Mouse (Mus musculus) erythroblast, embryonic 14.5 days (primary cell): Measurements from ENCODE around the gene Ldhd. TPM values are rescaled to one million over a fixed set of nuclear protein-coding genes. Genes with fewer than 3 reads are reported as not detected.

ENCODE experiments used
- H3K27me3 ChIP-seq: 2 replicates; pipeline ENCODE4 v1.6.1; 2012; ENCODE audit warnings: inconsistent platforms; ENCODE audit not compliant: control insufficient read depth
- H3K36me3 ChIP-seq: 2 replicates; pipeline ENCODE4 v1.6.1; 2012; ENCODE audit warnings: mild to moderate bottlenecking, inconsistent platforms; ENCODE audit not compliant: control insufficient read depth
- H3K4me1 ChIP-seq: 2 replicates; pipeline ENCODE4 v1.6.1; 2012; ENCODE audit warnings: inconsistent platforms; ENCODE audit not compliant: control insufficient read depth
- H3K4me3 ChIP-seq: replicated peaks from 2 replicates; pipeline ENCODE3; 2012; ENCODE audit warnings: moderate library complexity, mild to moderate bottlenecking, inconsistent platforms
- H3K9me3 ChIP-seq: 2 replicates; pipeline ENCODE4 v1.6.1; 2012; ENCODE audit warnings: low read length, inconsistent platforms, mixed read lengths; ENCODE audit not compliant: control insufficient read depth
- GATA1 ChIP-seq: IDR thresholded peaks from 2 replicates; pipeline ENCODE4 v1.6.1; 2012; ENCODE audit warnings: low read length, inconsistent platforms, mixed read lengths
- TAL1 ChIP-seq: IDR thresholded peaks from 3 replicates; pipeline ENCODE4 v1.6.1; 2012; ENCODE audit warnings: low read length, inconsistent platforms, mixed read lengths
- polyA plus RNA-seq: library from polyadenylated mRNA; stranded (reverse); fragments of >175 nt; gene quantifications from 2 replicates; pipeline ENCODE4 v1.2.3, GENCODE M21; 2012

Gene Ldhd
- polyA plus RNA-seq, 1 experiment = not detected

DNA sequence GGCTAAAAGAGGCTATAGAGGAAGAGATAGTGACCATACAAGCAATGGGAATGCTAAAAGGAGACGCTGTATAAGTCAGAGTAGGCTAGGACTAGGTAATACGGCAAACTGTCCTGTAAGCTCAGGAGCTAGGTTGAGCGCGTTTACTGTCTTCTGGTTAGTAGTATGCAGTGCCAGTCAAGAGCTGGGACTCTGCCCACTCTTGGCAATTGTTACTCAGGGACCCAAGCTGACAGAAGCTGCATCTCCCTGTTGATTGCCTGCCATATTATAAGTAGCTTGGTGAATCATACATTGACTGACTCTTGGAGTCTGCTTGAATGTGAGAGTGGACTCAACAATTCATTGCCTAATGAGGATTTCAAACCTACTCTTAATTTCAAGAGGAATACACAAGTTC, 28.1 kb downstream of the Ldhd start:
- Histone ChIP-seq H3K4me1 (peaks cover 3% of the 10 kb centered on the region; the same call in 1 of the 2 replicates), H3K27me3 (no peaks in the 10 kb centered on the region), H3K36me3 (no peaks in the 10 kb centered on the region), H3K4me3 (no peak overlapping the region), H3K9me3 (no peaks in the 10 kb centered on the region)
- TF ChIP-seq GATA1 (no peak), TAL1 (no peak)

DNA sequence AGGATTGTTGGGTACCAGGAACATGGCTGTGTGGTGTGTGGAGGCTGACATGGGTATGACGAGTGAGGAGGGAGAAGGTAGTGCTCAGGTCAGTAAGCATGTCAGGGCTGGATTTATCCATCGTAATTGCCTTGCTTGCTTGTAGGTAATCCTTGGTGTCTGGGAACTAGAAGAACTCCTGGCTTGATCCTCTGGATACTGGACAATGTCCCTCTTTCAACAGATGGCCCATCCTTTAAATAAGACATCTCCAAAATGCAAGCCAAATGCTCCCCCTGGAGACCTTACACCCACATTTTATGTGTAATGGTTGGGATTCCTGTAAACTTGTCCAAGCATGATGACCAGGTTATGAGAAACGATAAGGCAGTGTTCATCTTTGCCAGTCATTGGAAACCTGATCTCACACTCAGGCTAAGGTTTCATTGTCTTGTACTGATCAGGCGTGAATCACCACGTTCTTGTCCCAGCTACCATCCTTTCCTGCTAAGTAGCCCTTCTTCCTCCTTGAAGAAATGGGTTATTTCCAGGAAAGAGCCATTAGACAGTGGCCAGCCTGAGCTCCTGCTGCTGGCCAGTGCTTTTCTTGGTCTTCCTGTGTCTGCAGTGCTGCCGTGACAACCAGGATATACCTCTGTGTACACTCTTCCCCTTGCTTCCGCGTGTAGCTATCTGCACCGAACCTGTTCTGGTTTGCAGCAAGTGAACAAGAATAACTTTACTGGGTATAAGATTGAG, 30.3 kb downstream of the Ldhd start:
- TF ChIP-seq TAL1 = no peak
- TF ChIP-seq GATA1 = no peak
- H3K4me3 ChIP-seq = no peak overlapping the region
- no peaks in the 10 kb centered on the region for H3K36me3 ChIP-seq
- no peaks in the 10 kb centered on the region for H3K27me3 ChIP-seq
- no peaks in the 10 kb centered on the region for H3K9me3 ChIP-seq
- peaks cover 22% of the 10 kb centered on the region for H3K4me1 ChIP-seq

DNA sequence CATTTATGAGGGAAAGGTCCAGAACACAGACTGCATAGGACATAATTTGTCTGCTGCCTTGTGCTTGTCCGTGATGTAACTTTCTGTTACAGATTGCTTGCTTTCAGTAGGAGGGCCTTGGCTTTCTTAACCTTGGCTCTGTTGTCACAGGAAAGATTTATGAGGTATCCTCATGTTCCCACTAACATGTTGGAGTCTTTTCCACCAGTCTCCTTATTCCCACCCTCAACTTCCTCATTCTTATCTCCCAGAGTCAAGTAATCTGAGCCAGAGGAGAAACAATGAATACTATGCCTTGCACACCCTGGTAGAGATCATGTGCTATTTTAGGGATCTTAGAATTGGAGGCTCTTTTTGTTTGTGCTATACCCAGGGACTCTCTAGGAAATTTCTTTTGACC, 32.9 kb downstream of the Ldhd start:
- no peaks in the 10 kb centered on the region for H3K27me3 ChIP-seq
- H3K4me3 ChIP-seq = no peak overlapping the region
- H3K36me3 ChIP-seq = no peaks in the 10 kb centered on the region
- H3K4me1 ChIP-seq = peaks cover 33% of the 10 kb centered on the region
- H3K9me3 ChIP-seq = no peaks in the 10 kb centered on the region
- no peak for TF ChIP-seq TAL1
- no peak for TF ChIP-seq GATA1

DNA sequence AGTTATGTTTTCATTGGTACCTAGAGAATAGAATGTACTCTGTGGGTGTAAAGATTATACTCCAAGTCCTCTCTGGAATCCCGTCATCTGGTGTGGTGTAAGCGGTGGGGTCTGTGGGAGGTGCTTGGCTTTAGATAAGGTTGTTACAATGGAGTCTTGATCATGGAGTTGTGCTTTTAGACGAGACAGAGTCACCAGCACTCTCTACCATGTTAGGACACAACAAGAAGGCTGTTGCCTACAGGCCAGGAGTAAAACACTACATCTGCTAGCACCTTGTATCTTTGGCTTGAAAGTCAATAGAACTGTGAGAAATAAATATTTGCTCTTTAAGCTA, 33.7 kb downstream of the Ldhd start:
- peak overlapping the region; percentile 59 for H3K4me3 ChIP-seq
- peaks cover 35% of the 10 kb centered on the region for H3K4me1 ChIP-seq

DNA sequence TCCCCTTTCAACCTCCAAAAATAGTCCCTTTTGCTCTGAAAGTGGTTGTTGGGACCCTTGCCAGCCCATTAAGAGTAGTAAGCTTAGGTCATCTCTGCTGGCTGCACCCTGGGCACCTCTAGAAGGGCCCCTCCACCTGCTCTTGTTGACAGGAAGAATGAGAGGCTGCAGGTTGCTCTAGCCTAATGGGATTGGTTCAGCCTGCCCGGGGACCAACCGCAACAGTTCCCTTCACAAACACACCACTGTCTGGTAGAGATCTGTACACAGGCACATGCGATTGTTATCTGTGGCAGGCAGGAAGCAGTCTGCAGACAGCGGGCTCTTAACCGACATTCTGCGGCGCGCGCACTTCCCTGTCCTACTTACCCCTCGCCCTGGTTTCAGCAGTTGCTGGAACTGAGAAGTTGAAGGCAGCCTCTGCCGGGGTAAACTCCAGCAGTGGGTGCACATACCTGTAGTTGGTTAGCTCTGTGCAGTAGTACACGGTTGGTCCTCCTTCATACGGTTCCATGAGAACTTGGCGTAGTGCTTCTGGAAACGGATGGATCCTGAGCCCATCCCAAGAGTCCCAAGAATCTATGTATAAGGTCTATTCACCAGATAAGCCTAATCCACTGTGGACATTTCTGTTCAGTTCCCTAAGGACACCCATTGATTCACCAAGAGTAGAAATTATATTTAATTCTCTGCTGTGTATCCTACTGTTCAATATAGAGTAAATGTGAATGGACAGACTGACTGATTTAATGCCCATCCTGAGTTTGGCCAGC, 34.3 kb downstream of the Ldhd start:
- H3K9me3 ChIP-seq = no peaks in the 10 kb centered on the region
- H3K27me3 ChIP-seq = no peaks in the 10 kb centered on the region
- TF ChIP-seq GATA1 = no peak
- TF ChIP-seq TAL1 = no peak
- H3K4me1 ChIP-seq = peaks cover 35% of the 10 kb centered on the region
- H3K4me3 ChIP-seq = peak overlapping the region; percentile 59
- no peaks in the 10 kb centered on the region for H3K36me3 ChIP-seq

More for the DNA sequence above, 33.7 kb downstream of the Ldhd start:
- Histone ChIP-seq H3K36me3 (no peaks in the 10 kb centered on the region), H3K9me3 (no peaks in the 10 kb centered on the region), H3K27me3 (no peaks in the 10 kb centered on the region)
- TF ChIP-seq TAL1 = no peak
- no peak for TF ChIP-seq GATA1

DNA sequence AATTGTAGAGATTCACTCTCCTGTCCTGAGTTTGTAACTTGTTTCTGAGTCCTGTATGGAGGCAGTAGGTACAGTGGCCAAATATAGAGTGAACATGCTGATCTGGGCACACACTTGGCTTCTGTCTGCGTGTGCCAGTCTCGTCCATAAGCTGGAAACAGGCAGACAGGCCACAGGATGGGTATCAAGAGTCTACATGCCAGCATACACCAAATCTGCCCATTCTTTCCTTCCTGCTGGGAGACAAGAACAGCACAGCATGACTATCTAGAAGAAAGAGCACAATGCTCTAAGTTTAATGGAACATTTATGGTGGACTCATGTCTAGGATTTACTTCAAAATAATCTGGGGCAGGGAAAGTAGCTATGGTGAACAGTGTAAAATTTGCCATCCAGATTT, 35.2 kb downstream of the Ldhd start:
- Histone ChIP-seq H3K27me3 (no peaks in the 10 kb centered on the region), H3K36me3 (no peaks in the 10 kb centered on the region), H3K9me3 (no peaks in the 10 kb centered on the region), H3K4me1 (peaks cover 37% of the 10 kb centered on the region), H3K4me3 (no peak overlapping the region)
- no peak for TF ChIP-seq TAL1
- no peak for TF ChIP-seq GATA1

DNA sequence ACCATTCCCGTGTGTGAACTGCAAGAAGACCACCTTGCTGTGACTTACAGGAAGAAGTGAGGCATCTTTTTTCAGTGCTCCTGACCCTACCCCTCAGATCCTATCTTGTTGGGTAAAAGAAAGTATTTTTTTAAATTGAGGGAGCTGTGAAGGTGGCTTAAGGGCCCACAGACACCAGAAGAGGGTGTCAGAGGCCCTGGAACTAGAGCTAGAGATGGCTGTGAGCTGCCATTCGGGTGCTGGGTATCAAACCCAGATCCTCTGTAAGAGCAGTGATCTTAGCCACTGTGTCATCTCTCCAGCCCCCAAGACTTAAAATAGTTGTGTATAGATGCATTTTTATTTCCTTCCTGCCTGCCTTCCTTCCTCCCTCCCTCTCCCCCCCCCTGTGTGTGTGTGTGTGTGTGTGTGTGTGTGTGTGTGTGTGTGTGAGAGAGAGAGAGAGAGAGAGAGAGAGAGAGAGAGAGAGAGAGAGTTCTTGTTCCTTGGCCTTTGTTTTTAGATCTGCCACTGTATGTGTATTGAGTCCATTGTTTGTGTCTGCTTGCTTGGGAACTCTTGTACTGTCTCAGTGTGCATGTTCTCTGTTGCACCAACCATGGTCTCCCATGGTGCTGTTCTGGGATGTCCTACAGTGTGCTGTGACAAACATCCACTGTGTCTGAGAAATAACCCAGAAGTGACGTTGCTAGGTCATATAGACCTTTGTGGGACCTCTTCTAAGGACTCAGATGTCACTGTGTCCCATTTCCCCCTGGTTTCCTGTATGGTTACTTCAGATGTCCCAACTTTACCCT, 35.9 kb downstream of the Ldhd start:
- Histone ChIP-seq H3K4me3 (no peak overlapping the region), H3K9me3 (no peaks in the 10 kb centered on the region), H3K27me3 (no peaks in the 10 kb centered on the region), H3K4me1 (peaks cover 37% of the 10 kb centered on the region), H3K36me3 (no peaks in the 10 kb centered on the region)
- TF ChIP-seq TAL1 (no peak), GATA1 (no peak)

DNA sequence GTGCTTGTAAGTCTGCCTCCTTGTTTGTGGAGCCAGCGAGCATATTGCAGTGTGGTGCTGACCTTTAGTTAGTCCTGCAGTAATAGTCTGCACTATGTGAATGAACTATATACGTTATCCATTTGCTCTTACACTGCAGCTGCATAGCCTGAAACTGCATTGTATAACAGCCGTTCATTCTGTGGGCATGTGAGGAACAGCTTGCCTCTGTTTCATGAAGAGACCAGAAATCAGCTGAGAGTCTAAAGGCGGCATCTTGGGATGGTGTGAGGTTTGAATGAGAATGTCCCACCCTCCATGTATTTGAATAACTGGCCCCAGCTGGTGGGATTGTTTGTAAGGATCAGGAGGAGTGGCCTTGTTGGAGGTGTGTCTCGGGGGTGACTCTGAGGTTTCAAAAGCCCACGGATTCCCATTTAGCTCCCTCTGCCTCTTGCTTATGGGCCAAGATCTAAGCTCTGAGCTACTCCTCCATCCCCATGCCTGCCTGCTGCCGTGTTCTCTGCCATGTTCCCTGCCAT, 37.7 kb downstream of the Ldhd start:
- H3K9me3 ChIP-seq = no peaks in the 10 kb centered on the region
- H3K4me1 ChIP-seq = peaks cover 46% of the 10 kb centered on the region
- no peaks in the 10 kb centered on the region for H3K36me3 ChIP-seq
- H3K27me3 ChIP-seq = no peaks in the 10 kb centered on the region
- no peak for TF ChIP-seq GATA1
- no peak for TF ChIP-seq TAL1
- no peak overlapping the region for H3K4me3 ChIP-seq

DNA sequence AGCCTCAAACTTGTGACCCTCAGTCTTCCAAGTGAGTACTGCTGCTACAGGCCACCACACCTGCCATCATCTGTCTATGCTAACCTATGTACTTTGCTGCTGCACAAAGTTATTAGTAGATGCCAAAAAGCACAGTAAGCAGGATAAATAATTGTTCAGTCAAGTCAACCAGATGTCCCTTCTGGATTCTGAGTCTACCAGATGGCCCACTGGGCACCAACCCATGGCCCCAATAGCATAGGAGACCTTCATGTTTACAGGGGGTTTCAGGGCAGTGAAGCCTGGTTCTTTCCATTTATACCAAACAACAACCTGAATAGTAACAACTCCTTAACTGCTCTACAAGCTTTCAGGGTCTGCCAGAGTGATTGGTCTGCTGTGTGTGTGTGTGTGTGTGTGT, 39.0 kb downstream of the Ldhd start:
- H3K4me1 ChIP-seq = peaks cover 51% of the 10 kb centered on the region
- H3K4me3 ChIP-seq = no peak overlapping the region
- H3K9me3 ChIP-seq = no peaks in the 10 kb centered on the region
- no peaks in the 10 kb centered on the region for H3K36me3 ChIP-seq
- H3K27me3 ChIP-seq = no peaks in the 10 kb centered on the region
- no peak for TF ChIP-seq TAL1
- no peak for TF ChIP-seq GATA1
